Mouse (Mus musculus): Measurements from ENCODE around the gene AY074887. TPM values are rescaled to one million over a fixed set of nuclear protein-coding genes. Genes with fewer than 3 reads are reported as not detected.
A peak's percentile ranks its signal among the peaks of the same experiment; 100 is the strongest.

Gene AY074887
- total RNA-seq, 2 experiments from 2014 or later = not detected

GRCm38 (mm10) chr9:54918191-54918590, 32.6 kb downstream of the AY074887 start:
- intact Hi-C loops (cut with DNase I) = loop anchor here (5.0 kb wide), 1 partner anchor 189 kb away; no protein-coding TSS in a partner anchor
- DNase-seq = no peak

DNA sequence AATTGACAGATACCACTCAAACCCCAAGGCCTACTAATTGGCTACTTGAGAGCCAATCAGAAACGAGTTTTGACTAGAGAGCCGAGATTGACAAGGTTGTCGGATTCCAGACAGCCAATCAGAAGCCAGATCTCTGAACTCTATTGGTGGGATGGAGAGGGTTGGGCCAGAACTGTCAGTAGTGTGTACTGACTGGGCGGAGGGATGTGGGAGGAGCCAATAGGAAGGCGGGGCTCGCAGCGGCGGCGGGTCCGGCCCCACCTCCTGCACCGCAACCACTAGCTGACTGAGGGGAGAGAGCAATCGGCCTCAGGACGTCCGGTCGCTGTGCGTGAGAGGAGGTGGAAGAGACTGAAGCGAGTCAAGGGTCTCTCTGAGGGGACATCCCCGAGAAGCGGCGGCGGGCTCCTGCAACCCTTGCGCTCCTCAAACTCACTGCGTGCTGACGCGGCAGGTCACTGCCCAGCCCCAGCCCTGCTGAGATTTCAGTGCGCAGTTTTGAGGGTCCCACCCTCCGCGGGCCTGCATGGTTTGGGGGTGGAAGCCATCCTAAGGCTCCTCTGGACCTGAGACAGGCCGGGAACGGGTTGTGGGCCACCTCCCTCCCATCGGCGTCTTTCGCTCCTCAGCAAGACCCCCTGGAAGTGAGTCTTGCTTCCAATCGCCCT, 33.7 kb downstream of the AY074887 start, which contains the start of gene Hykk:
TSS of gene Hykk (plus strand) at position 274 of the 668 bp plus-strand sequence.
- DNase-seq = peak; percentile 81 to 85
- intact Hi-C loops (cut with DNase I) = loop anchor here (2.0 to 5.0 kb wide), 2 partner anchors 34 to 190 kb away; partner anchors contain the start of genes AY074887 and Psma4

DNA sequence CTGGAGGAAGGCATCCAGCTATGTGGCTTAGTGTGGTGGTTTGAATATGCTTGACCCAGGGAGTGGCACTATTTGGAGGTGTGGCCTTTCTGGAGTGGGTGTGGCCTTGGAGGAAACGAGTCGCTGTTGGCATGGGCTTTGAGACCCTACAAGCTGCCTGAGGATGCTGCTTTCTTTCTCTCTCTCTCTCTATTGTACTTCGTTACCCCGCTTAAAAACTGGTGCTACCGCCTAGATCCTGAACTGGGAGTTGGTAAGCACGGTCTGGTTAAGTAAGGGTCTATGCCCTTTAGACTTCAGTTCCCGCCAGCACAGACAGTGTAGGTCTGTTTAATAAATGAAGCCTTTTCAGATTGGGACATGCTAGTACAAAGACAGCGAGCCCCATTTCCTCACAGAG, 34.4 kb downstream of the AY074887 start:
- no peak for DNase-seq
- intact Hi-C loops (cut with DNase I) = loop anchor here (2.0 to 5.0 kb wide), 2 partner anchors 34 to 191 kb away; partner anchors contain the start of genes AY074887 and Psma4

GRCm38 (mm10) chr9:54915576-54915975, 35.2 kb downstream of the AY074887 start:
- intact Hi-C loops (cut with DNase I) = loop anchor here (5.0 kb wide), 1 partner anchor 192 kb away; no protein-coding TSS in a partner anchor
- no peak for DNase-seq

GRCm38 (mm10) chr9:54909446-54909845, 41.4 kb downstream of the AY074887 start:
- intact Hi-C loops (cut with DNase I) = no loop called here
- no peak for DNase-seq

Other genes starting within 250 kb of the AY074887 start
- gene Wdr61, start 216.5 kb downstream of the AY074887 start, total RNA-seq (2021) = 10 to 100 TPM; 28.2 to 31.7 TPM
- not detected for gene Crabp1, start 186.2 kb downstream of the AY074887 start, total RNA-seq (2021)
- gene Ireb2, start 87.2 kb downstream of the AY074887 start, total RNA-seq (2021) = 10 to 100 TPM; 30.1 to 30.5 TPM
- gene Hykk, start 33.7 kb downstream of the AY074887 start, total RNA-seq (2021) = under 1 TPM; 0.94 to 0.98 TPM
- 100 to 1,000 TPM; 135 to 138 TPM for gene Psma4, start 208 bp downstream of the AY074887 start, total RNA-seq (2021)
- under 1 TPM in 1 of 2 experiments, not detected in 1; 0.19 TPM for gene Chrna5, start 29.9 kb upstream of the AY074887 start, total RNA-seq (2021)
- gene Chrna3, start 75.6 kb upstream of the AY074887 start, total RNA-seq (2021) = not detected
- under 1 TPM in 1 of 2 experiments, not detected in 1; 0.08 TPM for gene Chrnb4, start 97.8 kb upstream of the AY074887 start, total RNA-seq (2021)
- 10 to 100 TPM; 27.3 to 30.6 TPM for gene Ube2q2, start 197.9 kb upstream of the AY074887 start, total RNA-seq (2021)